Mouse (Mus musculus) left cerebral cortex, adult 9 months (tissue): Measurements from ENCODE around the gene Csrnp1.
A peak's percentile ranks its signal among the peaks of the same experiment; 100 is the strongest.
"Not testable (repeated sequence)": the region's sequence is repeated elsewhere in the genome, so short reads cannot be mapped to it uniquely, and the experiment has no call there.

Experiments used
- DNase-seq, 2 experiments: peaks; one replicate each; pipeline ENCODE4 v3.0.0; 2022; ENCODE audit warnings: low spot score in 2 of 2

The Csrnp1 gene

DNA sequence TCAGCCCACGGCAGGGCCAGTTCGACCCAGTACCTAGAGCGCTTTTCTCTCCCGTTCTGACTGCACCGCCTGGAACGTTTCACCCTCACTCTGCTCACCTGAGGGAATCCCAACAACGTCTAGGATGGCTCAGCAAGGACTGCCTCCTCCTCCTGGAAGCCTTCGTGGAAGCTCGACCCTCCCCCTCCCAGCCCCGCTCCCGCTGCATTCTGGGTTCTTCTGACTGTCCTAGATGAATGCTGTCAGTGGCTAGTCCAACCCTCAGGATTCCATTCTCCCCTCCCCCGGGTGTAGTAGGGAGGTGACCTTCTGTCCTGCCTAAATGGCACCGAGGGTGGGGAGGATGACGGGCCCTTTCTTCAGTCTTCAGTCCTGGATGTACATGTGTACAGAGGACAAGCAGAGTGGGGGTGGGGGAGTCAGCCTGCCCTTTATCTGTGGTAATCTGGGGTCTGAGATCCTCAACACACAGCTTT, at the start of gene Csrnp1:
Gene Csrnp1, minus strand, starts transcription at position 123 of the 476 bp plus-strand sequence.
- no peak for DNase-seq

DNA sequence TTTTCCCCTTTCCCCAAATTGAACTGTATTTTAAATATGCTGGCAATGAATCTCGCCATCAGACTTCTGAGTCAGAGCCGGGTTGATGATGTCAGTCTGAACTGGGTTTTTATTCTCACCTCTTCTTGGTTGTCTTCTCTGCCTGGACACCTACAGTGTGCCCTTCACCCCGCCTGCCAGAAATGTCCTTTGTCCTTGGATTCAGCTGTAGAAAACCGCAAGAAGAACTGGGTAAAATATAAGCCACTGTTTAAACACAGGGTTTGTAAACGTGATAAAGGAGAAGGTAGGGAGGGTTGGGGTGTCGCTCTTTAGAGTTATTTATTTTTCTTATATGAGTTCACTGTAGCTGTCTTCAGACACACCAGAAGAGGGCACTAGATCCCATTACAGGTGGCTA, 48.3 kb upstream of the Csrnp1 start:
- no peak for DNase-seq

DNA sequence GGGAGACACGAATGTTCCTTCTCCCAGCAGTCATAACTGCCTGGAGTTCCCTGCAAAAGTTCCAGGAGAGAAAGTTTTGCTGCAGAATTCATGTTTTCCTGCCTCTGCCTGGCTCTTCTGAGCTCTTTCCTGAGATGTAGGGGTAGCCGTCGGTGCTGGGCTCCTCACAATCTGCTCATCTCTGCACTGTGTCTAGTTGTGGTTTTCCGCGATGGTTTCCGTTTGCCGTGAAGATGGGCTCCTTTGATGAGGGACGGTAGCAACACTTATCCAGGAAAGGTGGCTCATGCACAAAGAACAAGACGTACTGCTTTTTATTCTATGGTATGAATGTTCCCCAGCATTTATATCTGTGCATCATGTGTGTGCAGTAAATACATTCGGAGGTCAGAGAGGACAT, 46.0 kb upstream of the Csrnp1 start:
- DNase-seq = no peak

DNA sequence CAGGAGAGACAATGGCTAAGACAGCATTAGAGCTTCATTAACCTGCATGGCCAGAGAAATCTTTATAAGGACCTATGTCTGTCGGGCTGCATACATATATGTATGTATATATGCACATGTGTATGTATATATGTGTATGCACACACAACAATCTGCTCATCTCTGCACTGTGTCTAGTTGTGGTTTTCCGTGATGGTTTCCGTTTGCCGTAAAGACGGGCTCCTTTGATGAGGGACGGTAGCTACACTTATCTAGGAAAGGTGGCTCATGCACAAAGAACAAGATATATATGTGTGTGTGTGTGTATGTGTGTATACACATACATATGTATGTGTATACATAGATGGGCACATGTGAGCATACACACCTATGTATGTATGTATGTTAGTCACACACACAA, 45.4 kb upstream of the Csrnp1 start:
- no peak for DNase-seq

DNA sequence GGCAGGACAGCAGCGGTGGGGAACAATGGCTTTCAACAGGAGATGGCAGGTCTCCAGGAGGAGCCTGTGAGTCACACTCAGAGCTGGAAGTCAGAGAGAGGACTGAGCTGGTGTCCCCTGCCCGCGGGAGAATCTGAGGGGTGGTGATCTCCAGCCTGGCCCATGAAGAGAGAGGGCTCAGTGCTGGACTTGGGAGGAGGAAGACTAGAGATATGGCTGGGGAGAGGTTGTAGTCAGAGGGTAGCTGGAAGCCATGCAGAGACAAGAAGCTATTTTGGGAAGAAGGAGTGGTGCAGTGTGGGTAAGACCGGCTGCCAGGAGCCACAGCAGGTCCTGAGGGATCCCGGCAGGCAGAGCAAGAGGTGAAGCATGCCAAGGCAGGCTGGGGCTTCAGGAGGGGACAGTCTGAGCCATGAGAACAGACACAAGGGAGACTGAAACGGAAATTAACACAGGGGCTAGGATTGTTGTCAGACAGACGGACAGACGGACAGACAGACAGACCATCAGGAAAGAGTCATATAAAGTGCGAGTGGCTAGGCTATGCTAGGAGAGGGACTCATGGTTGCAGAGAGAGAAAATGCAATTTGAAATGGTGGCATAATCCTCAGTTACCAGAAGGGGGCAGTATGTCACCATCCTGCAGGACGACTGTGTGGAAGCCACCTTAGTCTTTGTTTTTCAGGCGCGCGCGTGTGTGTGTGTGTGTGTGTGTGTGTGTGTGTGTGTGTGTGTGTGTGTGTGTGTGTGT, 43.1 kb upstream of the Csrnp1 start:
- DNase-seq = peak in 1 of 2 experiments; percentile 61

DNA sequence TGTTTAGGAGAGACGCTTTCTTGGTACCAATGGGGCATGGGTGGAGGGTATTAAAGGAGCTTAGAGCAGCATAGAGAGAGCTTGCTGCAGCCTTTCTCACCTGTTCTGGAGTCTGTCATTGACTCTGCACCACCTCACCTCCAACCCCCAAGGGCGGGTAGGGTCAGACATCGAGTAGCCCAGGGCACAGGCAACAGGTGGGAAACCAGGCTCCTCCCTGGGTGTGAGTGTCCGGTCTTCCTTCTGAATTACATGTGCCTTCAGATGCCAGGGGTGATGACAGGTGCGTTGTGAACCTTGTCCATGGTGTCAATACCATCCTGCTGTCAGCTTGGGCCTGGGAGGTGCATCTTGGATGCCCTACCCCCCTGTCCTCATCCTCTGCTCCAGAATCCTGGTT, 40.2 kb upstream of the Csrnp1 start:
- no peak for DNase-seq

DNA sequence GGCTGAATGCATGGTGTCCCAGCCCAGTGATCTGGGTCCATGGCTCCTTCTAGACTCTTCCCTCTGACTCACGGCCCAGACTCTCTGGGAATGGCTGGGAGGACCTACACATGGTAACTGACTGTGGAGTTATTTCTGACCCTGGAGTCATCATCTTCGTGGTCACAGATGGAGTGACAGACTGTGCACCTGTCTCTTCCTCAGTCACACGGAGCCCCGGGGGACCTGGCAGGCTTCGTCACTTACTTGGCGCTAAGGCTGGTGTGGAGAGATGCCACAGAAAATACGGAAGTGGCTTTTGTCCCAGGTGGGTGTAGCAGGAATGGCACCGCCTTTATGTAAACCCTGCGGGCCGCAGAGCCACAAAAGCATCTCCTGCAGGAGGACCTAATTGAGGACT, 39.7 kb upstream of the Csrnp1 start:
- DNase-seq = peak in 1 of 2 experiments; percentile 42

DNA sequence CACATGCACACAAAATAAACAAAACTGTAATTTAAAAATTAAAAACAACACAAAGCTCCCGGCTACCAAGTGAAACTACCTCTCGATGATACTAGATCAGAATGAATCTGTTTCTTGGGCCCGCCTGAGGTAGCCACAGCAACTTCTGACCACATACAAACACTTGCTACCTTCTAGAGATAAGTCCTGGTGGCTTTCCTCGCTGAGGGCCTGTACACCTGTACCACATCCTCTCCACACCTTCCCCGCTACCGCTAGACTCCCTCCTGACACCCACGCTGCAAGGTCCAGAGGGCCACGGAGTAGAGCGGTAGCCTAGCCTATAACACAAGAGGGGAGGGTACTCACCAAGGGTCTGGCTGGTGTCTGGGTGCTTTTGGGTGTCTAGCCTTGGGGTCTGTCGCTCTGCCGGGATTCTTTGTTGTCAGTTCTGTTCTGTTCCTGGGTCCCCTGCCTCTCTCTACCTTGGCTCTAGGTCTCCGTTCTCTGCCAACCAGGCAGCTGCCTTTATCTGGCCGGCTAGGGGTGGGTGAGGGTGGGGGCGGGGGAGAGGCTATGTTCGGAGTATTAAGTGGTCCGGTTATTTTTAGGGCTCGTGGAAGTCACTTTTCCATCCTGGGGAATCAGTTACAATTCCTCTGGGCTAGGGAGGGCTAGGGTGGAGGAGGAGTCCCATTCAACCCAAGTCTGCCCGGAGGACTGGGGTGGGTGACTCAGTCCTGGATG, 38.8 kb upstream of the Csrnp1 start, which contains the start of gene Xirp1:
Gene Xirp1, minus strand, starts transcription at position 513 of the 726 bp plus-strand sequence.
- no peak for DNase-seq

DNA sequence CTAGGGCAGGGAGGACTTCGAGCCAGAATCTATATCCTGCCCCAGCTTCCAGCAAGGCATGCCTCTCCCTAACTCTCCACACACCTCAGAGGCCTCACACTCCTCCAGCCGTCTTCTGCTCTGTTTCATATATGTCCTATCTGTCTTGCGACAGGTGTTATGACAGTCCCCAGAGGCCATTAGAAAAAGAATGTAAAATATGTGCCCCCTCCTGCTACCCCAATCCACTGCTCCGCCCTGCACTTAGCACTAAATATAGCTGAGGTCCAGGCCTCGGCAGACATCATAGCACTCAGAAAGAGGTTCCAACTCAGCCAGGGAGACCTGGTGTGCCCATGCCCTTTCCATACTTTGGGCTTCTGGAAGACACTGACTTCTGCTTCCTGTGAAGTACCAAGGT, 36.7 kb upstream of the Csrnp1 start:
- no peak for DNase-seq

DNA sequence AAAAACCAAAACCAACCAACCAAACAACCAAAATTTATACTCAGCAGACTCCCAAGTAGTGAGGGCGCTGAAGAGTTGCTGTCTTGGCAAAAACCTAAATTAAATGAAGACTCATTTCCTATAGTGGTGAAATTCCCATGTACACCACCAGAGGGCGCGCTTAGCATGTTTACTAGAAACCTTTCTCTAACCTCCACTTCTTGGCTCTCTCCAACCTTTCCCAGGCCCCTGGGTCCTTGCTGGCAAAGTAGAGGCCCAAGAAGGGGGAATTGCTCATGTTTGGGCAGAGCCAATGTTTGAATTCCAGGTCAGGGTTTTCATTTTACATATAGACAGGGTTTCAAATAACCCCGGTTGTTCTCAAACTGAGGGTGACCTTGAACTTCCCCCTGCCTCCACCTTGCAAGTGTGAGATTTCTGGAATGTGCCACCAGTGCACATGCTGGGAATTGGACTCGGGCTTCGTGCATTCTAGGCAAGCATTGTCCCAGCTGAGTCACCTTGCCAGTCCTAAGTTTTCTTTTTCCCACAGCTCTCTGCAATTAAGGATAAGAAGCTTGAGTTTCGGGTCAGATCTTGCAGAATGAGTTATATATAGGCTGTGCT, 35.9 kb upstream of the Csrnp1 start:
- peak in 1 of 2 experiments; percentile 84 for DNase-seq

DNA sequence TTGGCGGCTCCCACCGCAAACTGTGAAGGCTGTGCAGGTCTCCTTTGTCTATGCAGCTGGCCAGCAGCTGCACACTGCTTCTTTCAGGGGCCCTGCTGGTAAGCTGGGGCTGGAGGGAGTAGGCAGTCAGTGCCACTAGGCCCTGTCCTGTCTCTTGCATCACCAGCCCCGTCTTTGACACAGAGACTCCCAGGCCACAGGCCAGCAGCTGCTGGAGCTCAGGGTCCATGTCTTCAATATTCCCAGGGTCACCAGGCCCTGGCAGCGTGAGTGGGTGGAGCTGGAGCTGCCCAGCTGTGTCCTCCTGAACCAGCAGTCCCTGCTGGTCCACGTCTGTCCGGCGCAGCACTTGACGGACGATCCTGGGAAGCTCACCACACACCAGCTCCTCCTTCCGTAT, 32.5 kb upstream of the Csrnp1 start:
- DNase-seq = no peak

DNA sequence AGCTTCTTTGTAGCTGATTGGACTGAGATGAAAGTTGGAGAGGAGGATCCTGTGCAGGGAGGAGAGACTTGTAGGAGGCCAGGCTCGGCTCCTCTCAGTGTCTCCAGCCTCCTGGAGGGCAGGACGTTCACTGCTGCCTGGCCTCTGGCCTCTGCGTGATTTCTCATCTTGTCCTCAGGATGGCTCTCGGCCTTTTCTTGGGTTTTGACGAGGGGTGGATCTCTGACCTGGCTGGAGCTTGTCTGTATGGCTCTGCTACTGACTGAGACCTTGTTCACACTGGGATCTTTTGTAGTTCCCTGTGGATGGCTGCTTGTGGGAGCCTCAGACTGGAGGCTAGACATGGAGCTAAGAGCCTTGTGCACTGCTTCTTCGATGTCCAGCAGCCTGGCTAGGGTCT, 30.4 kb upstream of the Csrnp1 start:
- DNase-seq = no peak

DNA sequence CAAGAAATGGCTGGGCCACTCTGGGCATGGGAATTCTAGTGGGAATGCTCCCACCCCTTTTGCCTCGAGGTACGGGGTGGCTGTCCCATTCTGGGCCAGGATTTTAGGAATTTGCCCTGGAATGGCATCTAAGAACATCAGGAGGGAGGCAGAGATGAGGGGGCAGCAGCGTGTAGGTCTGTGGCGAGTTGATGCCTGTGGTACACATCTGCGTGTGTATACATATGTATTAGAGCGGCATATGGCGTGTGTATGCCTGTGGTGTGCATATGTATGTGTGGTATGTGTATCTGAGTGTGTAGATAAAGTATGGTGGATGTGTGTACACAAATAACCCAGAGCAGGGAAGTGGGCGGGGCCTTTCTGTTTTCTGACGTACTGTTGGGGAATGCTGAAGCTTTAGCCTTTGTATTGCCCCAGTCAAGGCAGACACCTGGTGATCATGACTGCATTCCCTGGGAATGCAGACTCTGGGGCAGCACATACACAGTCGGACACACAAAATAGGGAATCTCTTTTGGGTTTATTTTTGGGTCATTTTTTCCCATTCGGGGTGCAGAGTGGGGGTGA, 28.9 kb upstream of the Csrnp1 start:
- no peak for DNase-seq

DNA sequence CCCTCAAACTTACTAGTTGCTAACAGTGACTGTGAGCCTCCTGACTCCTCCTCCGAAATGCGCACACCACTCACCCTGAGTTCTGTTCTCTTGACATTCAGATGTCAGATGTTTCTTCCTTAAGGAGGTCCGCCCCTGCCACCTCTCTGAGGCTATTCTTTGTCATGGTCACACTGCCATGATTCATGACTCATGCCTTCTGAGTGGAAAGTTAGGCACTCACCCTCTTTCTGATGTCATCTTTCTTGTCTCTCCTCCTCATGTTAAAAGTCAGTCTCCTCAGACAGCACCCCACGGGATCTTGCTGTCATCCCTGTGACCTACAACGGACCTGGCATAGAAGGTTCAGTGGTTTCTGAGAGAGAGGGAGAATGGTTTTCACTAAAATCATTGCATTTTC, 28.3 kb upstream of the Csrnp1 start:
- peak in 1 of 2 experiments; percentile 40 for DNase-seq

DNA sequence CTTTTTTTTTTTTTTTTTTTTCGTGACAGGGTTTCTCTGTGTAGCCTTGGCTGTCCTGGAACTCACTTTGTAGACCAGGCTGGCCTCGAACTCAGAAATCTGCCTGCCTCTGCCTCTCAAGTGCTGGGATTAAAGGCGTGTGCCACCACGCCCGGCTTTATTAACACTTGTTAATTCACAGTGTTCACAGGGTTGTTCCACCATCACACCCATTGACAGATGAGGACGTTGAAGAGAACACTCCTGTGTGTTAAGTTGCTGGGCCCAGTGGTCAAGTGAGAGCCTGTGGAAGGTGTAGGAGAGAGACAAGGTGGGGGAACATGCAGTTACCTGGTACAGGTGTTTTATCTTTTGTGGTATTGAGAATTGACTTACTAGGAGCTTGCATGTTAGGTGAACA, 27.7 kb upstream of the Csrnp1 start:
- DNase-seq = not testable (repeated sequence)

DNA sequence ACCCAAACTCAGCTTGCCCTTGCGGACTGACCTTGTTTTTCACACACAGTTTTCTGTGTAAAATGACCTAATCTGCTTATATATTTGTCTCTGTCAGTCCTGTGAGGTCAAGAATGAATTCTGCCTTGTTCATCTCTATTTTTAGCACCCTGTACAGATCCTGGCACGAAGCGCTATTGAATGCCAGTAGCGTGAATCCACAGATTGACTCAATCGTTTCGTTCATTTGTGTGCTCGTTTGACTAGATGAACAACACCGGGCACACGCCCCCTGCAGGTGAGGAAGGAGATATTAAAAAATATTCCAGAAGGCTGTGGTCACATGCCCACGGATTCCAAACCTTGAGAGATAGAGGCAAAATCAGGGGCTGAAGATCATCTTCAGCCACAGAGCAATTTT, 27.1 kb upstream of the Csrnp1 start:
- peak; percentile 73 to 78 for DNase-seq

DNA sequence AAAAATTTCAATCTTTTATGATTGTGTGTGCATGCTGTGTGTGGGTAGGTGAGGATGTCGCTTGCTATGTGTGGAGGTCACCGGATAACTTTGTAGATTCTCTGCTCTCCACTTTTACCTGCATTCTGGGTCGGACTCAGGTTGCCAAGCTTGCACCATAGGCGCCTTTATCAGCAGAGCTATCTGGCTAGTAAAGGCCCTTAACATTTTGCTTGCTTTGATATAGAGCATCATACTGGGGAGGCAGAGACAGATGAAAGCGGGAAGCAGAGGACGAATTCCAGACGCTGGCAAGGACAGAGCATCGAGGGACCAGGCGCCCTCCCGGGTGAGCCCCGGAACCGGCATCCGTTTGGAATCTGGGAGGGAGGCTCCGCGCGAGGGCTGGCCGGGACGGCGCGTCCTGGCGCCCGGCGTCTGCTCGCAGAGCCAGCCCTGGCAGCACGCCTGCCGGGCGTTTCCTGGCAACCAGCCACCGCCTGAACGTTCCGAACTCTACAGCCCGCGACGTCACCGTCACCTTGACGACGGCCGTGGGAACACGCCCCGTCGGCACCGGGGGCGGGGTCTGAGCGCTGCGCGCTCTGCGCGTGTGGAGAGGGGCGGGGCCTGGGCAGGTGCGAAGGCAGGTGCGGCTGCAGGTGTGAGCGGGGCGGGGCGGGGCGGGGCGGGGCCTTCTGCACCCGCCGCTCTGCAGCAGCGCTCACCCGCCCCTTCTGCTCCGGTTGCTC, 26.5 kb upstream of the Csrnp1 start:
- peak; percentile 91 to 97 for DNase-seq

DNA sequence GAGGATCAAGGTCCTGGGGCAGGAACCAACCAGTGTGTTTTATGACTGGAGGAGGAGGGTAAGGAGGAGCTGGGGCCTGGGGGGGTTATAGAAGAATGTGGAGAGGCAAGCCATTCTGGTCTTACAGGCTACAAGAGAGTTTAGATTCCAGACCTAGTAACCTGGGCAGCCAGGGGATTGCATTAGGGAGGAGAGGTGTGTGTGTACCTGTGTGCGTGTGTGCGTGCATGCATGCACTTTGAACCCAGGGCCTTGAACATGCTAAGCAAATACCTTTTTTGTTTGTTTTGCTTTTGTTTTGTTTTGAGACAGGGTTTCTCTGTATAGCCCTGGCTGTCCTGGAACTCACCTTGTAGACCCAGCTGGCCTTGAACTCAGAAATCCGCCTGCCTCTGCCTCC, 25.4 kb upstream of the Csrnp1 start:
- no peak for DNase-seq

DNA sequence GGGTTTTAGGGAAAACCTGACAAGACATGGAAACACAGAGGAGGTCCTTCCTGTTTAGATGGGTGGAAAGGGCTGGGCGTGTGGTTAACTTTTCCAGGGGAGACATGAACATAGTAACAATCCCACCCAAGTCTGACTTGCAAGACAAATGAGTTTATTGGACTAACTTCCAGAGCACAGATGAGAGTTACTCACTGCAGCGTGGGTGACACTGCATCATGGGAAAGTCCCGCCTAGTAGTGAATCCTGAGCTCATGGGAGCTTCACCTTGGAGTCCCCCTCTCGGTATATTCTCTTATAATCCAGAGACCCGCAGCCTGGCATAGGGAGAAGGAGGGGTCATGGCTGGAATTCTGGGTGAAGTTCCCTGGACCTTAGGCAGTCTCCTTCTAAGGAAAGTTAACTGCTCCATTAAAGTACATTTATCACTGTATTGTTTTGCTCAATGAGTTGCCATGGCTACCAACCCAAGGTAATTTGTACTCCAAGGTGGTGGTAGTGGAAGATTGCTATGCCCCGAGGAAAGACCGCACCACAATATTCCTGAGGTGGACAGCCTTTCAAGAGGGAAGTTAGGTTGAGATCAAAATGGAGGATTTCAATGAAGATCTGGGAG, 24.9 kb upstream of the Csrnp1 start:
- no peak for DNase-seq

DNA sequence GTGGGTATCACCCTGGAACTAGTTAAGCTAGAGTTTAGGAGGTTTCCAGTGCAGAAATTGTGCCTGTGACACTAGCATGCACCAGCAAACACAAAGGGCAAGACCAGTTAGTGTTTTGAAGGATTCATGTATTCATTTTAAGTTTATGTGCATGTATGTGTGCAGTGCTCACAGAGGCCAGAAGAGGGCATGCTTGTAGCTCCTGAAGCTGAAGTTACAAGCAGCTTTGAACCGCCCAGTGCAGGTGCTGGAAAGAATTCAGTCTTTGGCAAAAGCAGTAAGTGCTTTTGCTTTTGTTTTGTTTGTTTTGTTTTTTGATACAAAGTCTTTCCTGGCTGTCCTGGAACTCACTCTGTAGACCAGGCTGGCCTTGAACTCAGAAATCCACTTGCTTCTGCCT, 23.4 kb upstream of the Csrnp1 start:
- DNase-seq = no peak

DNA sequence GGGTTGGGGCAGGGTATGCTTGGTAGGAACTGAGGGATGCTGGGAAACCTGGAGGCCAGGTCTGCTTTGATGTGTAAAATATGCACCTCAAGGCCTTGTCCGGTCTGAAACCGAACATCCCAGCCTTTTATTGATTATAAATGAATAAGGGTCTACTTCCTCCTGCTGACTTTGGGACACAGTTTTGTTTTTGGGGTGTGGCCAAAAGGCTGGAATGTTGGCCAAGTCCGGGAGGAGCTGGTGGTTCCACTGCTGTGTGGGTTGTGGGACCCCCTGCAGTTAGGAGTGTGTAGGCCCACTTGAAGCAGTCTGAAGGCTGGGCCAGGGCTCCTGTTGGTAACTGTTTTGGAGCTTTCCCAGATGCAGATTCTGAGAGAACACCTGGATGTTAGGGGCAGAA, 21.5 kb upstream of the Csrnp1 start:
- DNase-seq = no peak
